Mouse (Mus musculus): ENCODE data around the gene Foxs1.

Foxs1 gene

GRCm38 (mm10) chr2:152933048-152933447 is at the start of gene Foxs1:
Gene Foxs1 (minus strand): TSS chr2:152933208.
- no peak for DNase-seq

GRCm38 (mm10) chr2:152976991-152977390 is 44.0 kb upstream of the Foxs1 start:
- no peak for DNase-seq

GRCm38 (mm10) chr2:152965555-152965954 is 32.5 kb upstream of the Foxs1 start:
- no peak for DNase-seq

GRCm38 (mm10) chr2:152962091-152962793 is 29.2 kb upstream of the Foxs1 start, which contains the start of gene Ttll9:
Gene Ttll9 (plus strand): TSS chr2:152962485.
- peak; percentile 71 for DNase-seq

GRCm38 (mm10) chr2:152958116-152958515 is 25.1 kb upstream of the Foxs1 start:
- DNase-seq: no peak

GRCm38 (mm10) chr2:152951850-152952720 is 19.1 kb upstream of the Foxs1 start:
- no peak for DNase-seq

- DNase-seq: peak; percentile 73
Observed at GRCm38 (mm10) chr2:152951065-152951849, 18.2 kb upstream of the Foxs1 start, which contains the start of gene Dusp15. Gene Dusp15 (minus strand): TSS chr2:152951698.

- DNase-seq: no peak
Observed at GRCm38 (mm10) chr2:152950358-152951064, 17.5 kb upstream of the Foxs1 start.

GRCm38 (mm10) chr2:152948438-152949020 is 15.5 kb upstream of the Foxs1 start:
- no peak for DNase-seq

GRCm38 (mm10) chr2:152947098-152947497 is 14.1 kb upstream of the Foxs1 start:
- no peak for DNase-seq

- no peak for DNase-seq
Observed at GRCm38 (mm10) chr2:152944013-152944412, 11.0 kb upstream of the Foxs1 start.

- no peak for DNase-seq
Observed at GRCm38 (mm10) chr2:152943568-152943967, 10.6 kb upstream of the Foxs1 start.

- peak; percentile 19 for DNase-seq
Observed at GRCm38 (mm10) chr2:152942898-152943515, 10.0 kb upstream of the Foxs1 start.

- DNase-seq: no peak
Observed at GRCm38 (mm10) chr2:152941776-152942175, 8.8 kb upstream of the Foxs1 start.

GRCm38 (mm10) chr2:152941106-152941505 is 8.1 kb upstream of the Foxs1 start:
- no peak for DNase-seq

GRCm38 (mm10) chr2:152939846-152940245 is 6.8 kb upstream of the Foxs1 start:
- peak; percentile 62 for DNase-seq

- DNase-seq: peak; percentile 47
Observed at GRCm38 (mm10) chr2:152933614-152934013, 606 bp upstream of the Foxs1 start.

- no peak for DNase-seq
Observed at GRCm38 (mm10) chr2:152931456-152932160, 1.4 kb downstream of the Foxs1 start.

GRCm38 (mm10) chr2:152930276-152930675 is 2.7 kb downstream of the Foxs1 start:
- DNase-seq: no peak

- DNase-seq: no peak
Observed at GRCm38 (mm10) chr2:152928988-152929370, 4.0 kb downstream of the Foxs1 start.
